Mouse (Mus musculus) hindbrain, embryonic 16.5 days (tissue): ENCODE data around the gene Daam1. TPM values are rescaled to one million over a fixed set of nuclear protein-coding genes. Genes with fewer than 3 reads are reported as not detected.

ENCODE experiments used
- ATAC-seq: fragments of 200-750 bp; cut with Nextera tagmentation; 2 replicates; pipeline ENCODE4 v1.8.0; 2017; ENCODE audit warnings: moderate TSS enrichment, moderate library complexity
- H3K27ac ChIP-seq: fragments of 300-500 bp; sonication (generic); 2 replicates; pipeline ENCODE4 v1.5.1; 2014; ENCODE audit warnings: low read depth, mild to moderate bottlenecking, control low read depth, low read length, moderate library complexity
- H3K27me3 ChIP-seq: fragments of 300-500 bp; sonication (generic); replicated peaks from 2 replicates; pipeline ENCODE4 v1.6.1; 2014; ENCODE audit warnings: low read length; ENCODE audit not compliant: control insufficient read depth, insufficient read depth
- H3K36me3 ChIP-seq: fragments of 300-500 bp; sonication (generic); 2 replicates; pipeline ENCODE4 v1.6.1; 2014; ENCODE audit warnings: mild to moderate bottlenecking, low read length, moderate library complexity, mixed read lengths; ENCODE audit not compliant: control insufficient read depth, insufficient read depth
- H3K4me1 ChIP-seq: fragments of 300-500 bp; sonication (generic); 2 replicates; pipeline ENCODE4 v1.6.1; 2014; ENCODE audit warnings: low read depth, low read length; ENCODE audit not compliant: control insufficient read depth, insufficient read depth
- H3K4me2 ChIP-seq: fragments of 300-500 bp; sonication (generic); 2 replicates; pipeline ENCODE4 v1.6.1; 2014; ENCODE audit warnings: mild to moderate bottlenecking, low read length, control low read depth, moderate library complexity
- H3K4me3 ChIP-seq: fragments of 300-500 bp; sonication (generic); 2 replicates; pipeline ENCODE4 v1.5.1; 2014; ENCODE audit warnings: mild to moderate bottlenecking, low read length, control low read depth, moderate library complexity
- H3K9ac ChIP-seq: fragments of 300-500 bp; sonication (generic); 2 replicates; pipeline ENCODE4 v1.6.1; 2014; ENCODE audit warnings: low read depth, mild to moderate bottlenecking, control low read depth, low read length, moderate library complexity
- H3K9me3 ChIP-seq: fragments of 300-500 bp; sonication (generic); 2 replicates; pipeline ENCODE4 v1.6.1; 2014; ENCODE audit warnings: mild to moderate bottlenecking, low read length, moderate library complexity; ENCODE audit not compliant: control insufficient read depth
- WGBS: fragments of 180-500 bp; shearing (Covaris S2); extraction: QIAGEN DNeasy Blood & Tissue Kit; methylation state at CpG from one replicate; pipeline ENCODE4 v1.1.7; 2014; 5-methylcytosine and 5-hydroxymethylcytosine counted together
- polyA plus RNA-seq: library from polyadenylated mRNA; unstranded; fragments of >200 nt; fragmentation: Nextera tagmentation; extraction: Ambion mirVana; gene quantifications from 2 replicates; pipeline ENCODE4 v1.2.1, GENCODE M21; 2015

Gene Daam1
- polyA plus RNA-seq, 1 experiment from 2014 or later = 26.6 TPM

DNA sequence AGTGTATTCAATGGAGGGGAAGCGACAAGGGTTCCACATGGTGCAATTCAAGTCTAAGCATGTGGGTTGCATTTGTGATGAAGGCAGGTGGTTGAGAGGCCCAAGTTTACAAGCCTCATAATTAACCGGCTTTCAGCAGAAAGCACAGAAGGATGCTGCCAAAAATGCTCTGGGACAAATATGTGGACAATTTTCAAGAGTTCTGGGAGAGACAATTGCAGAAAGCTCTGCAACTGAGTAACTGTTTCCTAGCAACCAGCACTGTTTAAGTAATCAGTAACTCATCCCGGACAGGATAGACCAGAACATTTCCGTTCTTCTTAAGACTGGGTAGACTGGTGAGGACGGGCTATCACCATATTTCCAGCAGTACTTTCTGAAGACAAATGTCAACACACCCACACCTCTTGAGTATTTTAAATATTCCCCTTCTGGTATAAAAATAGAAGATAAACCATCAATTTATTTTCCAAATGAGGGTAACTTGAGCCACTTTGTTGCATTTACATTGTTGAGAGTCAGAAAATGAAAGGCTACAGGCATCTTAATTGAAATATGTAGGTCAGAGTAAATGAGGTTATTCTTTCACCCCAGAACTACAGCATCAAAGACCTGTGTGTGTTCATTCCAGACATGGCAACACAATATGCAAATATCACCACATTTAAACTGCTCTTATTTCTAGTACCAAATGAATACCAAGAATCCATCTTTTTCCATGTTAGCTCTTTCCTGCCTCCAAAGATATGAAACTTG is 123.5 kb downstream of the Daam1 start:
- peaks cover 20% of the 10 kb centered on the region for H3K36me3 ChIP-seq
- no peaks in the 10 kb centered on the region for H3K9me3 ChIP-seq
- no peak overlapping the region for H3K4me2 ChIP-seq
- no peaks in the 10 kb centered on the region for H3K27me3 ChIP-seq
- WGBS = 44% methylated on average over 5 of the region's 5 CpGs
- no peak for ATAC-seq
- H3K27ac ChIP-seq = no peak overlapping the region
- H3K4me3 ChIP-seq = no peak overlapping the region
- no peak overlapping the region for H3K9ac ChIP-seq
- peaks cover 11% of the 10 kb centered on the region; the same call in 1 of the 2 replicates for H3K4me1 ChIP-seq

- WGBS = 22% methylated on average over 6 of the region's 6 CpGs
- H3K9ac ChIP-seq = no peak overlapping the region
- H3K4me2 ChIP-seq = no peak overlapping the region
- H3K27me3 ChIP-seq = no peaks in the 10 kb centered on the region
- H3K36me3 ChIP-seq = peaks cover 21% of the 10 kb centered on the region
- H3K4me1 ChIP-seq = peaks cover 11% of the 10 kb centered on the region; the same call in 1 of the 2 replicates
- no peak overlapping the region for H3K27ac ChIP-seq
- peak; percentile 73 for ATAC-seq
- H3K9me3 ChIP-seq = no peaks in the 10 kb centered on the region
- H3K4me3 ChIP-seq = no peak overlapping the region
Measured at GRCm38 (mm10) chr12:71956980-71957379, 126.1 kb downstream of the Daam1 start.

- no peak overlapping the region for H3K9ac ChIP-seq
- peak; percentile 66 for ATAC-seq
- H3K27ac ChIP-seq = no peak overlapping the region
- no peaks in the 10 kb centered on the region for H3K9me3 ChIP-seq
- H3K4me2 ChIP-seq = no peak overlapping the region
- H3K27me3 ChIP-seq = no peaks in the 10 kb centered on the region
- 35% methylated on average over 5 of the region's 5 CpGs for WGBS
- peaks cover 19% of the 10 kb centered on the region for H3K36me3 ChIP-seq
- H3K4me1 ChIP-seq = peaks cover 11% of the 10 kb centered on the region; the same call in 1 of the 2 replicates
- no peak overlapping the region for H3K4me3 ChIP-seq
Measured at GRCm38 (mm10) chr12:71957496-71957895, 126.6 kb downstream of the Daam1 start.

- no peaks in the 10 kb centered on the region for H3K27me3 ChIP-seq
- H3K27ac ChIP-seq = no peak overlapping the region
- peak; percentile 73; the same call in 1 of the 2 replicates for ATAC-seq
- no peaks in the 10 kb centered on the region for H3K9me3 ChIP-seq
- peaks cover 3% of the 10 kb centered on the region; the same call in 1 of the 2 replicates for H3K4me1 ChIP-seq
- no peak overlapping the region for H3K9ac ChIP-seq
- no peak overlapping the region for H3K4me3 ChIP-seq
- 15% methylated on average over 6 of the region's 6 CpGs for WGBS
- H3K36me3 ChIP-seq = peaks cover 14% of the 10 kb centered on the region
- no peak overlapping the region for H3K4me2 ChIP-seq
Measured at GRCm38 (mm10) chr12:71959351-71959991, 128.6 kb downstream of the Daam1 start.

DNA sequence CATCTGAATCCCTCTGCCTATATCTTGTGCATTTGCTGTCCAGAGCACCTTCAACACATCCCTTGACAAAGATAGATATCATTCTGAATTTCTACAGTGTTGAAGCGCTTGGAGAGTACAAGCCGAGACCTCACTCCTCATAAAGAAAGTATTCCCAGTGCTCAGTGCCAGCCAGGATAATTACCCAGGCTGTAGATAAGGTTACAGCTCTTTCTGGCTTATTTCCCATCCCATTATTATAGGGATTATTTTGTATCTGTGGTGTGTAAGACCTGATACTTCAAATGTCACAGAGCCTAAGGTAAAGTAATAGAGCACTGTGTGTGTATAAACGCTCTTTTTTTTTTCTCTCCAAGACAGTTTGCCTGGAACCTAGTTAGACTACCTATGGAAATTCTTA is 130.8 kb downstream of the Daam1 start:
- H3K4me3 ChIP-seq = no peak overlapping the region
- WGBS = 78% methylated on average over 3 of the region's 3 CpGs
- H3K36me3 ChIP-seq = peaks cover 14% of the 10 kb centered on the region
- no peak overlapping the region for H3K27ac ChIP-seq
- H3K27me3 ChIP-seq = no peaks in the 10 kb centered on the region
- no peak overlapping the region for H3K9ac ChIP-seq
- peaks cover 3% of the 10 kb centered on the region; the same call in 1 of the 2 replicates for H3K4me1 ChIP-seq
- no peak for ATAC-seq
- no peak overlapping the region for H3K4me2 ChIP-seq
- no peaks in the 10 kb centered on the region for H3K9me3 ChIP-seq

DNA sequence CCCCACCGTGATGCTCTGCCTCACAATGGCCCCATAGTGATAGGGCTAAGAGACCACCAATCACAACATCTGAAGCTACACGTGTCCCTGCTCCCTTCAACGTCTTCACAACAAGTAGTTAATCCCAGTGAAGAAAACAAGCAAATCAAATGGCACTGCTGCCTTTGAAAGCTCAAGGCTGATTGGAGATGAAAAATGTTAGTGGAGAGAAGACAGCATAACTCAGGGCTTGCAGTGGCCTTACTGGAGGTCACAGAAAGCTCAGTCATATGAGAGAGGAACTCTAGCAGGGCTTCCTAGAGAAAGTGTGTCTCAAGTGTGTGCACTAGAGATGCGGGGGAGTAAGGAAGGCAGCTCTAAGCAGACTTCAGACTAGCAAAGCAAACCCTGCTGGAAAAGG is 131.7 kb downstream of the Daam1 start:
- H3K4me2 ChIP-seq = no peak overlapping the region

DNA sequence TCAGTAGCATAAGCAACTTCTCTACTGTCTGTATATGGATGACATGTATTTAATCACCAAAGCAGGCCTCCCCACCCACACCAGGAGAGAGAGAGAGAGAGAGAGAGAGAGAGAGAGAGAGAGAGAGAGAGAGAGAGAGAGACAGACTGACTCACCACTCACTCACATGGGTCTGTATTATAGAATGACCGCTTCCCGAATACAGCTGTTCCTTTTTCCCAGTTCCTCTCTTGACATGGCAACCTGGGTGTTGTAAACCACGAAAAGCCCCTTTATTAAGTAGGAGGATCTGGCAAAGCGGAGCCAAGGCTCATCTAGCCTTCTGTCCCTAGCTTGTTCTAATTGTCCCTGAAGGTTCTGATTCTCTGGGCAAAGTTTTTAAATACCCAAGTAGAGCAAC is 137.7 kb downstream of the Daam1 start:
- WGBS = 77% methylated on average over 4 of the region's 4 CpGs

More for the DNA sequence above, 131.7 kb downstream of the Daam1 start:
- Histone ChIP-seq H3K36me3 (peaks cover 14% of the 10 kb centered on the region), H3K27ac (no peak overlapping the region), H3K9me3 (no peaks in the 10 kb centered on the region), H3K4me3 (no peak overlapping the region), H3K9ac (no peak overlapping the region), H3K4me1 (peaks cover 3% of the 10 kb centered on the region; the same call in 1 of the 2 replicates), H3K27me3 (no peaks in the 10 kb centered on the region)
- ATAC-seq = no peak
- WGBS = 71% methylated on average over 4 of the region's 4 CpGs

DNA sequence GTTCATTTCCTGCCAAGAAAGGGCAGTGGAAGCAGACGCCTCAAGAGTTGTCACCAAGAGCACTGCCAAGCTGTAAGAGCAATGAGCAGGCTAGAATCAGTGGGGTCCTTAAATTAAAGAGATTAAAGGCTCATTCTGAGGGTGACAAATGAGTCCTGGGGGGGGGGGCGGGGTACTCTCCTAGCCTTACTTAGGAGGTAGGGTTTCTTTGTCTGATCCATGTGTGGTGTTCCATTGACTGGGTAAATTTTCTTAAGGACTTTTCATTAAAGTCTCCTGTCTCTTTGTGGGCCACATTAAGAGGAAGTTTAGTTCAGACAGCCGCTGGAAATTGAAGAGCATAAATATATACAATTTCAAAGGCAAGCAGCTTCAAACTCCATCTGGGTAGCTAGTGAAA is 138.1 kb downstream of the Daam1 start:
- Histone ChIP-seq H3K27me3 (no peaks in the 10 kb centered on the region), H3K36me3 (peaks cover 7% of the 10 kb centered on the region), H3K9me3 (no peaks in the 10 kb centered on the region), H3K27ac (no peak overlapping the region), H3K4me1 (no peaks in the 10 kb centered on the region), H3K4me3 (no peak overlapping the region), H3K4me2 (no peak overlapping the region), H3K9ac (no peak overlapping the region)
- no peak for ATAC-seq
- 48% methylated on average over 3 of the region's 3 CpGs for WGBS

More for the DNA sequence above, 137.7 kb downstream of the Daam1 start:
- H3K4me2 ChIP-seq = no peak overlapping the region
- H3K9me3 ChIP-seq = no peaks in the 10 kb centered on the region
- no peak overlapping the region for H3K4me3 ChIP-seq
- no peaks in the 10 kb centered on the region for H3K27me3 ChIP-seq
- ATAC-seq = no peak
- H3K4me1 ChIP-seq = no peaks in the 10 kb centered on the region
- no peak overlapping the region for H3K27ac ChIP-seq
- peaks cover 7% of the 10 kb centered on the region for H3K36me3 ChIP-seq
- no peak overlapping the region for H3K9ac ChIP-seq

DNA sequence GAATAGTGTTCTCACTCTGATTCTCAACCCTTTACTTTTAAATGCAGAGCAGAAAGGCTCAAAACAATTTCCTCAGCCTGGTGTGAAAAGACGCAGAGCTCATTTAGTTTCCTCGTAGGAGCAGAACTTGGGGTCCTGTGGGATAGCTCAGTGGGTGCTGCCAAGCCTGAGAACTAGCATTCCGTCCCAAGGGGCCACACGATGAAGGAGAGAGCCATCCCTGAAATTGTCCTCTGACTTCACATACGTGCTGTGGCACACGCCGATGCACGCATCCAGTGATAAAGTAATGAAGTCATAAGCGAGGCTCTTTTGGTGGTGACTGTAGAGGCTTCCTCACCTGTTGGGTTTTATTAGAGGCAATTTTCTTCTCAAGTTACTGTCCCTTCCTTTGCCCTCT is 138.6 kb downstream of the Daam1 start:
- no peak overlapping the region for H3K4me2 ChIP-seq
- no peaks in the 10 kb centered on the region for H3K27me3 ChIP-seq
- peaks cover 7% of the 10 kb centered on the region for H3K36me3 ChIP-seq
- H3K4me1 ChIP-seq = no peaks in the 10 kb centered on the region
- WGBS = 81% methylated on average over 9 of the region's 9 CpGs
- no peak overlapping the region for H3K27ac ChIP-seq
- ATAC-seq = no peak
- no peaks in the 10 kb centered on the region for H3K9me3 ChIP-seq
- no peak overlapping the region for H3K4me3 ChIP-seq
- H3K9ac ChIP-seq = no peak overlapping the region
